Mouse (Mus musculus) liver, embryonic 13.5 days (tissue): ENCODE data around the gene Ahnak2. TPM values are rescaled to one million over a fixed set of nuclear protein-coding genes. Genes with fewer than 3 reads are reported as not detected.

Experiments
- ATAC-seq: fragments of 200-750 bp; cut with Nextera tagmentation; 2 replicates; pipeline ENCODE4 v1.8.0; 2017; ENCODE audit warnings: low read depth, mild to moderate bottlenecking, moderate number of reproducible peaks, moderate library complexity
- DNase-seq: peaks from one replicate; pipeline ENCODE4 v3.0.0; 2022
- H3K27ac ChIP-seq: fragments of 300-500 bp; sonication (generic); 2 replicates; pipeline ENCODE4 v1.5.1; 2015; ENCODE audit warnings: moderate library complexity, mild to moderate bottlenecking, inconsistent platforms
- H3K27me3 ChIP-seq: fragments of 300-500 bp; sonication (generic); 2 replicates; pipeline ENCODE4 v1.6.1; 2015; ENCODE audit warnings: mild to moderate bottlenecking, inconsistent platforms
- H3K36me3 ChIP-seq: fragments of 300-500 bp; sonication (generic); 2 replicates; pipeline ENCODE4 v1.6.1; 2015; ENCODE audit warnings: mild to moderate bottlenecking, inconsistent platforms
- H3K4me1 ChIP-seq: fragments of 300-500 bp; sonication (generic); replicated peaks from 2 replicates; pipeline ENCODE4 v1.6.1; 2015; ENCODE audit warnings: inconsistent platforms
- H3K4me2 ChIP-seq: fragments of 300-500 bp; sonication (generic); 2 replicates; pipeline ENCODE4 v1.6.1; 2015; ENCODE audit warnings: inconsistent platforms, mild to moderate bottlenecking, moderate library complexity
- H3K4me3 ChIP-seq: fragments of 300-500 bp; sonication (generic); replicated peaks from 2 replicates; pipeline ENCODE4 v1.5.1; 2015; ENCODE audit warnings: mild to moderate bottlenecking, inconsistent platforms
- H3K9ac ChIP-seq: fragments of 300-500 bp; sonication (generic); 2 replicates; pipeline ENCODE4 v1.6.1; 2015; ENCODE audit warnings: mild to moderate bottlenecking, inconsistent platforms
- H3K9me3 ChIP-seq: fragments of 300-500 bp; sonication (generic); replicated peaks from 2 replicates; pipeline ENCODE4 v1.6.1; 2016; ENCODE audit warnings: inconsistent platforms
- WGBS: fragments of 180-500 bp; shearing (Covaris S2); methylation state at CpG from one replicate; pipeline ENCODE4 v1.1.7; 2015; ENCODE audit not compliant: insufficient replicate concordance; 5-methylcytosine and 5-hydroxymethylcytosine counted together
- microRNA-seq: library from miRNA; unstranded; fragments of <30 nt; microRNA quantifications from one replicate; pipeline ENCODE4, GENCODE M21; 2016
- polyA plus RNA-seq: library from polyadenylated mRNA; unstranded; fragments of >200 nt; fragmentation: Nextera tagmentation; extraction: Ambion mirVana; gene quantifications from 2 replicates; pipeline ENCODE4 v1.2.1, GENCODE M21; 2015

Ahnak2 gene
- polyA plus RNA-seq, 1 experiment from 2014 or later = 0.15 TPM

DNA sequence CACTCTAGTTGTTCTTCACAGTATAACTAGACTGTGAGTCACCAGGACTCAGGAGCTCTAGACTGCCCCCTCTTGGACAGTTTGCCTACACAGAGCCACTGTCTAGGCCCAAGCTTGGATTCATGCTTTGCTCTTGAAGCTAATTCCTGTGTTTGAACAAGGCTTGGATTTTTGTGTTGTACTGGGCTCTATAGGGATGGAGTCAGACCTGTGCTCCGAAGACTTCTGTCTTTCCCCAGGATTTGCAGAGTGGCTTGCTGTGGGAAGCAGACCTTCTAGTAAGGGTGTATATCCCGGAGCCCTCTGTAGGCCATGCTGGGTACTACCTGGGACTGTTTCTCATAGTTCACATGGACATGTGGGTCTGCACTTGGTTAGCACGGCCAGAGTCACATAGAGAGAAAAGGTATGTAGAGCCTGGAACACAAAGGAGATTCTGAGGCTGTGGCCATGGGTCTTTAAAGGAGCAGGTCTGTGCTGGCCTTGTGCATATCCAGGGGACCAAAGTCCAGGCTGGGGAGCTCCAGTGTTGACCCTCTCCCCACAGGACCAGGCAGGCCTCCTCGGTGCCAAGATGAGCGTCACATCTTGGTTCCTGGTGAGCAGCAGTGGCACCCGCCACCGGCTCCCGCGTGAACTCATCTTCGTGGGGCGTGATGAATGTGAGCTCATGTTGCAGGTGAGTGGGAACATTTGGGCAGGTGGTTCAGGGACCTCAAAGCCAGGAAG lies 78.2 kb downstream of the Ahnak2 start:
- peaks cover 53% of the 10 kb centered on the region for H3K27me3 ChIP-seq
- ATAC-seq (no peak), DNase-seq (peak; percentile 36)
- peaks cover 24% of the 10 kb centered on the region for H3K4me1 ChIP-seq
- no peak overlapping the region for H3K27ac ChIP-seq
- H3K9ac ChIP-seq = no peak overlapping the region
- H3K4me2 ChIP-seq = no peak overlapping the region
- H3K4me3 ChIP-seq = no peak overlapping the region
- 64% methylated on average over 11 of the region's 11 CpGs for WGBS
- no peaks in the 10 kb centered on the region for H3K36me3 ChIP-seq
- H3K9me3 ChIP-seq = no peaks in the 10 kb centered on the region

DNA sequence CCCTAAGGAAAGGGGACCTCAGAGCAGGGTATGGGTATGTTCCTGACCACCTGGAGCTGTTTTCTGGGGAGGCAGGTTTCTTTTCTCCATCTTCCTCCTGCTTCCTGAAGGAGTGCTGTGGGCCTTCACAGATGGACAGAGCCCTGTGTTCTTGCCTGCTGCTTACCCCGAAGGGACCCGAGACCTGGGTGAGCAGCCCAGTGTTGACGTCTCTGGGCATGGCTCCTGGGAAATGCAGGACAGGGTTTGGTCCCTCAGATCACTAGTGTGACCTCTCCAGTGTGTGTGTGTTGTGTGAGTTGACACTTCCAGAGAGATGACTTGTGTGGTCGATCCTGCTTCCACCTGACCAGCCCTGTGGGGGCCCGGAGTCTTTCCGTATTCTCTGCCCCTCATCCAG lies 79.0 kb downstream of the Ahnak2 start:
- DNase-seq = no peak
- Histone ChIP-seq H3K4me2 (peak overlapping the region; percentile 78), H3K4me1 (peaks cover 24% of the 10 kb centered on the region), H3K9ac (no peak overlapping the region), H3K9me3 (no peaks in the 10 kb centered on the region), H3K4me3 (peak overlapping the region; percentile 64; the same call in 1 of the 2 replicates), H3K27ac (no peak overlapping the region), H3K27me3 (peaks cover 55% of the 10 kb centered on the region), H3K36me3 (no peaks in the 10 kb centered on the region)
- ATAC-seq = no peak
- 78% methylated on average over 6 of the region's 6 CpGs for WGBS

DNA sequence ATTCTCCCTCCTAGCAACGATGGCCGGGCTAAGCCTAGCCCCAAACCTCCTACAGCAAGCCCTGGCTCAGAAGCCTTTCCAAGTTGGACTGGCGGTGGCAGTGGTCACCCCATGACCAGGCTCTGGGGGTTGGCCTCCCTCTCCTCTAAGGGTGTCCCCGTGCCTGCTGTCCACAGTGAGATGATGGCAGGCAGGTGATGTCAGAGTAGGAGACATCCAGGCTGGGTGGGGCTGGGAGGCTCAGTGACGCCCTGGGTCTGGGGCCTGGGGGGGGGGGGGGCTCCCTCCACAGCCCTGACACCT lies 79.5 kb downstream of the Ahnak2 start:
- H3K4me2 ChIP-seq = peak overlapping the region; percentile 78
- peak overlapping the region; percentile 64 for H3K4me3 ChIP-seq
- no peak for DNase-seq
- peaks cover 24% of the 10 kb centered on the region for H3K4me1 ChIP-seq
- peaks cover 55% of the 10 kb centered on the region for H3K27me3 ChIP-seq
- no peak overlapping the region for H3K27ac ChIP-seq
- no peaks in the 10 kb centered on the region for H3K36me3 ChIP-seq
- ATAC-seq = no peak
- H3K9ac ChIP-seq = peak overlapping the region; percentile 64; the same call in 1 of the 2 replicates
- no peaks in the 10 kb centered on the region for H3K9me3 ChIP-seq
- WGBS = 20% methylated on average over 5 of the region's 5 CpGs

DNA sequence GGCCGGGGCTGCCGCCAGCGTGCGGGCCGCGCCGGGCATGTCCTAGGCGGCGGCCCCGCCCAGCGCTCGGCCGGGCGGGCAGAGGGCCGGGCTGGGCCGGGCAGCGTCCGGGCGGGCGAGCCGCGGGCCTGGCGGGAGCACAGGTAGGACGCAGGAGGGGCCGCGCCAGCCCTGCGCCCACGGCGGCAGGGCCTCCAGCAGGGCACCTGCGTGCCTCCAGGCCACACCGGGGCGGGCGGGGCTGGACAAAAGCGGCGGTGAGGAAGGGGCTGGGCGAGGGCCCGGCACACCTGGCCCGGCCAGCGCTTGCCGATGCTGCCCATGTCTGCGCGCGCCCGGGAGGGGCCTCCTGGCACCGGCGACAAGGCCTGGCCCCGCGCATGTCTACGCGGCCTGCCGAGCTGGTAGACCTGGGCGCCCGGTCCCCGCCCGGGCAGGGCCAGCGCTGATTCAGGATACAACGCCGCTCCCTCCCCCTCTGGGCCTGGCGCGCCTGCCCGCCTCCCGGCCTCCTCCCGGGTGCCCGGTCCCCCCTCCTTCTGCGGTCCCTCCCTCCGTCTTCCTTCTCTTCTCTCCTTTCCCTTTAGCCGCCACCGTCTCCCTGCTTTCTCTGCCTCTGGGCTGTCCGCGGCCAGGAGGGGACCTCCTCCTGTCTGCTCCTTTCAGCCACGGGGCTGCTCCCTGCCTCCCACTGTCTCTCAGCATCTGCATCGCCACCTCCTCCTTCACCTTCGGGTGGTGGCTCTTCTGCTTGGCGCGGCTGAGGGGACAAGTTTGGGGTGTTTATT lies 80.0 kb downstream of the Ahnak2 start:
- DNase-seq = no peak
- 0 out of 2 replicates have a peak, but pooled peaks cover 3% of the 10 kb centered on the region for H3K36me3 ChIP-seq
- peaks cover 24% of the 10 kb centered on the region for H3K4me1 ChIP-seq
- H3K27ac ChIP-seq = peak overlapping the region; percentile 43
- peak overlapping the region; percentile 64 for H3K4me3 ChIP-seq
- H3K27me3 ChIP-seq = peaks cover 52% of the 10 kb centered on the region
- no peaks in the 10 kb centered on the region for H3K9me3 ChIP-seq
- WGBS = 2% methylated on average over 61 of the region's 75 CpGs
- ATAC-seq = peak; percentile 1; the same call in 1 of the 2 replicates
- H3K4me2 ChIP-seq = peak overlapping the region; percentile 78
- peak overlapping the region; percentile 64 for H3K9ac ChIP-seq

Small RNAs within 50 kb of the gene (microRNA-seq; reads per million reads assigned to microRNA genes)
- not detected for gene Mir6940

Other genes with a start within 250 kb of the Ahnak2 start
- 1.4 and 2.1 TPM in 2 replicates for gene Inf2, start 213.9 kb downstream of the Ahnak2 start, polyA plus RNA-seq
- 6.7 and 7.5 TPM in 2 replicates for gene Adssl1, start 182.6 kb downstream of the Ahnak2 start, polyA plus RNA-seq
- gene Siva1, start 158.0 kb downstream of the Ahnak2 start, polyA plus RNA-seq = 120 and 148 TPM in 2 replicates
- gene Akt1, start 127.8 kb downstream of the Ahnak2 start, polyA plus RNA-seq = 13.8 and 17.9 TPM in 2 replicates
- gene Zbtb42, start 123.8 kb downstream of the Ahnak2 start, polyA plus RNA-seq = 0.40 and 0.71 TPM in 2 replicates
- gene Cep170b, start 82.2 kb downstream of the Ahnak2 start, polyA plus RNA-seq = 2.5 and 2.9 TPM in 2 replicates
- gene Pld4, start 42.0 kb downstream of the Ahnak2 start, polyA plus RNA-seq = 9.6 and 11.0 TPM in 2 replicates
- gene Clba1, start 6.3 kb upstream of the Ahnak2 start, polyA plus RNA-seq = 0.71 and 0.83 TPM in 2 replicates
- gene Cdca4, start 26.8 kb upstream of the Ahnak2 start, polyA plus RNA-seq = 69.5 and 76.9 TPM in 2 replicates
- 0.23 and 0.30 TPM in 2 replicates for gene Gpr132, start 65.6 kb upstream of the Ahnak2 start, polyA plus RNA-seq
- gene Jag2, start 127.1 kb upstream of the Ahnak2 start, polyA plus RNA-seq = 0.13 and 0.20 TPM in 2 replicates
- gene Nudt14, start 139.5 kb upstream of the Ahnak2 start, polyA plus RNA-seq = 14.7 and 15.2 TPM in 2 replicates
- gene Btbd6, start 173.8 kb upstream of the Ahnak2 start, polyA plus RNA-seq = 6.3 and 6.6 TPM in 2 replicates
- 28.3 and 28.8 TPM in 2 replicates for gene Brf1, start 198.0 kb upstream of the Ahnak2 start, polyA plus RNA-seq
- 5.2 and 6.2 TPM in 2 replicates for gene Pacs2, start 211.9 kb upstream of the Ahnak2 start, polyA plus RNA-seq